Mouse (Mus musculus) thymus, postnatal 0 days (tissue): ENCODE data around the gene Cog5. TPM values are rescaled to one million over a fixed set of nuclear protein-coding genes. Genes with fewer than 3 reads are reported as not detected.

Experiments
- DNase-seq: peaks from one replicate; pipeline ENCODE4 v3.0.0-alpha.2; 2015; ENCODE audit warnings: low spot score
- polyA plus RNA-seq: library from polyadenylated mRNA; unstranded; fragments of >200 nt; fragmentation: Nextera tagmentation; extraction: Ambion mirVana; gene quantifications from 2 replicates; pipeline ENCODE4 v1.2.1, GENCODE M21; 2015

Gene Cog5
- polyA plus RNA-seq, 1 experiment from 2014 or later, result 34.0 TPM

- DNase-seq, result no peak
Measured at GRCm38 (mm10) chr12:31937613-31938012, 282.9 kb downstream of the Cog5 start.

GRCm38 (mm10) chr12:31938391-31938997 is 283.8 kb downstream of the Cog5 start:
- DNase-seq, result no peak

GRCm38 (mm10) chr12:31939026-31939425 is 284.4 kb downstream of the Cog5 start:
- no peak for DNase-seq

GRCm38 (mm10) chr12:31943020-31943654 is 288.5 kb downstream of the Cog5 start:
- no peak for DNase-seq

- no peak for DNase-seq
Measured at GRCm38 (mm10) chr12:31944405-31944804, 289.7 kb downstream of the Cog5 start.

- peak; percentile 38 for DNase-seq
Measured at GRCm38 (mm10) chr12:31947476-31947875, 292.8 kb downstream of the Cog5 start.

- DNase-seq, result no peak
Measured at GRCm38 (mm10) chr12:31948101-31949000, 293.7 kb downstream of the Cog5 start.

GRCm38 (mm10) chr12:31949193-31949741 is 294.6 kb downstream of the Cog5 start:
- DNase-seq, result peak; percentile 79

GRCm38 (mm10) chr12:31949759-31950658 is 295.3 kb downstream of the Cog5 start, which contains the start of gene Hbp1:
Gene Hbp1 (minus strand): TSS chr12:31950535.
- DNase-seq, result peak; percentile 100

- DNase-seq, result no peak
Measured at GRCm38 (mm10) chr12:31950659-31951031, 296.0 kb downstream of the Cog5 start.

GRCm38 (mm10) chr12:31955843-31956242 is 301.2 kb downstream of the Cog5 start:
- DNase-seq, result no peak

- DNase-seq, result no peak
Measured at GRCm38 (mm10) chr12:31964074-31964473, 309.4 kb downstream of the Cog5 start.

GRCm38 (mm10) chr12:31965517-31966212 is 311.0 kb downstream of the Cog5 start:
- DNase-seq, result no peak

- DNase-seq, result no peak
Measured at GRCm38 (mm10) chr12:31966405-31966804, 311.7 kb downstream of the Cog5 start.

GRCm38 (mm10) chr12:31967536-31967935 is 312.9 kb downstream of the Cog5 start:
- peak; percentile 75 for DNase-seq

- DNase-seq, result no peak
Measured at GRCm38 (mm10) chr12:31969111-31969510, 314.4 kb downstream of the Cog5 start.

- DNase-seq, result no peak
Measured at GRCm38 (mm10) chr12:31971547-31971946, 316.9 kb downstream of the Cog5 start.

GRCm38 (mm10) chr12:31973473-31974172 is 319.0 kb downstream of the Cog5 start:
- DNase-seq, result peak; percentile 84

GRCm38 (mm10) chr12:31976544-31976943 is 321.9 kb downstream of the Cog5 start:
- DNase-seq, result peak; percentile 62
